Mouse (Mus musculus) heart, postnatal 36 days (tissue): ENCODE measurements around the gene Car5b. TPM values are rescaled to one million over a fixed set of nuclear protein-coding genes. Genes with fewer than 3 reads are reported as not detected.
A peak's percentile ranks its signal among the peaks of the same experiment; 100 is the strongest.

Source experiments
- DNase-seq, 2 experiments: peaks; one replicate each; pipeline ENCODE4 v3.0.0; 2021 to 2022
- intact Hi-C: fragments of 180-260 bp; cut with DNase I; formaldehyde crosslinking; loops from one replicate; pipeline ENCODE4 v1.15.1; 2025
- total RNA-seq, 2 experiments: library from RNA; stranded (reverse); gene quantifications; 2 replicates each; pipeline ENCODE4 v1.2.3; 2021

The Car5b gene
- 1 to 10 TPM in 1 of 2 experiments, under 1 TPM in 1; 0.65 to 1.7 TPM for total RNA-seq

- DNase-seq: peak; percentile 81 to 82
- intact Hi-C loops: no loop called here
Observed at GRCm38 (mm10) chrX:164027607-164028289, at the start of gene Car5b. Car5b (minus strand) TSS chrX:164027997.

GRCm38 (mm10) chrX:164076040-164076775 lies 48.4 kb upstream of the Car5b start, which contains the start of gene Siah1b:
Siah1b (minus strand) TSS chrX:164076493.
- intact Hi-C loops: loop anchor here (5.0 to 10.0 kb wide), 2 partner anchors 169 to 339 kb away; partner anchors contain the start of genes Ap1s2 and Piga
- peak; percentile 90 to 92 for DNase-seq

GRCm38 (mm10) chrX:164068968-164069367 lies 41.2 kb upstream of the Car5b start:
- no peak for DNase-seq
- intact Hi-C loops: loop anchor here (5.0 to 10.0 kb wide), 4 partner anchors 112 to 1154 kb away; partner anchors contain the start of gene Zrsr2

GRCm38 (mm10) chrX:164066185-164066584 lies 38.4 kb upstream of the Car5b start:
- intact Hi-C loops: loop anchor here (5.0 to 10.0 kb wide), 4 partner anchors 109 to 1151 kb away; partner anchors contain the start of gene Zrsr2

GRCm38 (mm10) chrX:164059070-164059469 lies 31.3 kb upstream of the Car5b start:
- DNase-seq: no peak
- intact Hi-C loops: no loop called here

More at GRCm38 (mm10) chrX:164066185-164066584, 38.4 kb upstream of the Car5b start:
- peak; percentile 55 to 66 for DNase-seq

- DNase-seq: no peak
- intact Hi-C loops: no loop called here
Observed at GRCm38 (mm10) chrX:164058523-164058922, 30.7 kb upstream of the Car5b start.

GRCm38 (mm10) chrX:164055726-164056125 lies 27.9 kb upstream of the Car5b start:
- intact Hi-C loops: no loop called here

GRCm38 (mm10) chrX:164046736-164047135 lies 18.9 kb upstream of the Car5b start:
- DNase-seq: no peak
- intact Hi-C loops: no loop called here

More at GRCm38 (mm10) chrX:164055726-164056125, 27.9 kb upstream of the Car5b start:
- no peak for DNase-seq

GRCm38 (mm10) chrX:164042069-164042468 lies 14.3 kb upstream of the Car5b start:
- no peak for DNase-seq

GRCm38 (mm10) chrX:164038882-164039281 lies 11.1 kb upstream of the Car5b start:
- intact Hi-C loops: no loop called here
- no peak for DNase-seq

More at GRCm38 (mm10) chrX:164042069-164042468, 14.3 kb upstream of the Car5b start:
- intact Hi-C loops: no loop called here

GRCm38 (mm10) chrX:164035931-164036330 lies 8.1 kb upstream of the Car5b start:
- no peak for DNase-seq
- intact Hi-C loops: no loop called here

GRCm38 (mm10) chrX:164035401-164035800 lies 7.6 kb upstream of the Car5b start:
- DNase-seq: no peak
- intact Hi-C loops: no loop called here

- DNase-seq: no peak
- intact Hi-C loops: no loop called here
Observed at GRCm38 (mm10) chrX:164032526-164032925, 4.7 kb upstream of the Car5b start.

GRCm38 (mm10) chrX:164015636-164016035 lies 12.2 kb downstream of the Car5b start:
- intact Hi-C loops: no loop called here

GRCm38 (mm10) chrX:164014956-164015355 lies 12.8 kb downstream of the Car5b start:
- intact Hi-C loops: no loop called here
- DNase-seq: no peak

More at GRCm38 (mm10) chrX:164015636-164016035, 12.2 kb downstream of the Car5b start:
- DNase-seq: no peak

- no peak for DNase-seq
Observed at GRCm38 (mm10) chrX:164013318-164013717, 14.5 kb downstream of the Car5b start.

GRCm38 (mm10) chrX:164004809-164005208 lies 23.0 kb downstream of the Car5b start:
- peak in 1 of 2 experiments; percentile 2 for DNase-seq
- intact Hi-C loops: loop anchor here (2.0 to 10.0 kb wide), 3 partner anchors 178 to 1060 kb away; no protein-coding TSS in a partner anchor

More at GRCm38 (mm10) chrX:164013318-164013717, 14.5 kb downstream of the Car5b start:
- intact Hi-C loops: no loop called here

- intact Hi-C loops: loop anchor here (10.0 kb wide), 2 partner anchors 815 to 1055 kb away; no protein-coding TSS in a partner anchor
- no peak for DNase-seq
Observed at GRCm38 (mm10) chrX:163999848-164000247, 27.9 kb downstream of the Car5b start.

- intact Hi-C loops: no loop called here
- DNase-seq: no peak
Observed at GRCm38 (mm10) chrX:163996754-163997153, 31.0 kb downstream of the Car5b start.

GRCm38 (mm10) chrX:163987718-163988374 lies 40.0 kb downstream of the Car5b start:
- DNase-seq: no peak
- intact Hi-C loops: no loop called here
